26 mouse cellular contexts compared by ENCODE assay signal in the genomic region with DNA sequence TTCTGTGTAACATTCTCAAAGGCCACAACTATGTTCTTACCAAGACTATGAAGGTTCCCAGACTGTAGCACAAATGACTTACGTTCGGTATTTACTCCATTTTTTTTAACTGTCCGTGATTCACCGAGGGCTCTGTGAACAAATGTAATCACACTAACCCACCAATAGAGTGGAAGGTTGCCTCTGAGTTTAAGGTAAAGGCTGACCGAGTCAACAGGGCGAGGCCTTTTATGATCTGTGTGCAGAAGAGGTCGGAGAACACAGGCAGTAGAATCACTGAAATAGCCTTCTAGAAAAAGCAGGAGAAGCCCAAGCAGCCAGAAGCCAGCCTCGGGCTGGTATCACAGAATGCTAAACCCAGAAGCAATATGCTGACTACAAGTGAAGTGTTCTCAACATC.
"Had no signal": no experiment of that assay in that cellular context is flagged by ENCODE, and none has a peak within 500 bp of the region (broad histone marks: within the 10 kb centered on the region; RNA-seq: fewer than 3 reads in every experiment).

No protein-coding gene starts in this region.

- DNase-seq: kidney, adult 2 months; kidney, postnatal 10 days; kidney, postnatal 36 days; layer of hippocampus, postnatal 36 days; left cerebral cortex, postnatal 4 days; liver, postnatal 0 days; lung, embryonic 14.5 days; right cerebral cortex, adult 18-20 months; right cerebral cortex, postnatal 14 days; right cerebral cortex, postnatal 4 days; spleen, adult 18-20 months; thymus, postnatal 25 days had no signal

- H3K9me3 ChIP-seq: kidney, embryonic 15.5 days; limb, embryonic 12.5 days; limb, embryonic 15.5 days; midbrain, embryonic 12.5 days; midbrain, embryonic 15.5 days; neural tube, embryonic 12.5 days; neural tube, embryonic 15.5 days; stomach, embryonic 15.5 days had no signal

- H3K4me3 ChIP-seq: kidney, embryonic 15.5 days; left cerebral cortex, adult 2 months; limb, embryonic 12.5 days; limb, embryonic 15.5 days; midbrain, embryonic 12.5 days; midbrain, embryonic 15.5 days; neural tube, embryonic 12.5 days; neural tube, embryonic 15.5 days; stomach, embryonic 15.5 days had no signal

- H3K27me3 ChIP-seq: kidney, embryonic 15.5 days; limb, embryonic 12.5 days; limb, embryonic 15.5 days; midbrain, embryonic 12.5 days; midbrain, embryonic 15.5 days; neural tube, embryonic 12.5 days; neural tube, embryonic 15.5 days; stomach, embryonic 15.5 days had no signal

- H3K4me1 ChIP-seq: limb, embryonic 12.5 days; limb, embryonic 15.5 days; neural tube, embryonic 12.5 days; stomach, embryonic 15.5 days had no signal

- H3K9ac ChIP-seq: kidney, embryonic 15.5 days; limb, embryonic 12.5 days; limb, embryonic 15.5 days; liver, embryonic 14.5 days; liver, postnatal 0 days; lung, embryonic 14.5 days; midbrain, embryonic 12.5 days; midbrain, embryonic 15.5 days; neural tube, embryonic 12.5 days; neural tube, embryonic 15.5 days; stomach, embryonic 15.5 days had no signal

- H3K4me2 ChIP-seq: kidney, embryonic 15.5 days; limb, embryonic 12.5 days; limb, embryonic 15.5 days; liver, embryonic 11.5 days; lung, embryonic 14.5 days; midbrain, embryonic 12.5 days; midbrain, embryonic 15.5 days; neural tube, embryonic 12.5 days; neural tube, embryonic 15.5 days; stomach, embryonic 15.5 days had no signal

- H3K27ac ChIP-seq: kidney, embryonic 15.5 days; left cerebral cortex, adult 2 months; limb, embryonic 12.5 days; limb, embryonic 15.5 days; liver, embryonic 14.5 days; macrophage; midbrain, embryonic 12.5 days; midbrain, embryonic 15.5 days; neural tube, embryonic 12.5 days; neural tube, embryonic 15.5 days; stomach, embryonic 15.5 days had no signal

- H3K36me3 ChIP-seq: kidney, embryonic 15.5 days; limb, embryonic 12.5 days; limb, embryonic 15.5 days; midbrain, embryonic 12.5 days; midbrain, embryonic 15.5 days; neural tube, embryonic 12.5 days; neural tube, embryonic 15.5 days; stomach, embryonic 15.5 days had no signal

- ATAC-seq: inflammation-experienced regulatory T-cells, adult 6 months; liver, postnatal 0 days; lung, postnatal 0 days; midbrain, embryonic 15.5 days had no signal
